ENCODE assay signal across 20 mouse cellular contexts in the genomic region with DNA sequence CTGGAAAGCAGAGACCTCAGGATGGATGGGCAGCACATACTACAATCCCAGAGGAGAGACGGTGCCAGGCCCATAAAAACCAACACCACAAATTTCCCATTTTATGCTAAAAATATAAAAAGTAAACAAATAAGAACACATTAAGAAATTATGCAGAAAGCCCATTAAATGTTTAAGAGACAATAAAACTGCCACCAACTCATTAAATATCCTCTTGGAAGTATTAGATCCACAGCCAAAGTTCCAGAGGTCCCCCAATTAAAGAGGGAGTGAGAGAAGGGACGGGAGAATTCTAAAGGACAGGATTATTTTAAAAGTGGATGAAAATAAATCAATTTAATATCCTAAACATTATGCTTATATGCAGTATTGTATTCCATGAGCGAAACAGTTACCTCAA. TPM values are rescaled to one million over a fixed set of nuclear protein-coding genes. Genes with fewer than 3 reads are reported as not detected.
"Had no signal": no experiment of that assay in that cellular context is flagged by ENCODE, and none has a peak within 500 bp of the region (broad histone marks: within the 10 kb centered on the region; RNA-seq: fewer than 3 reads in every experiment).

No protein-coding gene starts in this region.

- H3K9ac ChIP-seq: limb, embryonic 13.5 days; liver, embryonic 12.5 days; liver, embryonic 15.5 days; midbrain, embryonic 12.5 days; midbrain, embryonic 15.5 days; neural tube, embryonic 12.5 days; neural tube, embryonic 15.5 days; stomach, embryonic 15.5 days had no signal

- H3K27me3 ChIP-seq: liver, embryonic 12.5 days; liver, embryonic 15.5 days; midbrain, embryonic 12.5 days; midbrain, embryonic 15.5 days; neural tube, embryonic 12.5 days; neural tube, embryonic 15.5 days; stomach, embryonic 15.5 days had no signal

- H3K27ac ChIP-seq: layer of hippocampus, adult 2 months; limb, embryonic 10.5 days; limb, embryonic 13.5 days; liver, embryonic 12.5 days; liver, embryonic 15.5 days; macrophage; midbrain, embryonic 12.5 days; midbrain, embryonic 15.5 days; neural tube, embryonic 12.5 days; neural tube, embryonic 15.5 days; stomach, embryonic 15.5 days had no signal

- H3K9me3 ChIP-seq: limb, embryonic 10.5 days; limb, embryonic 13.5 days; liver, embryonic 12.5 days; liver, embryonic 15.5 days; midbrain, embryonic 12.5 days; midbrain, embryonic 15.5 days; neural tube, embryonic 12.5 days; neural tube, embryonic 15.5 days; stomach, embryonic 15.5 days had no signal

- ATAC-seq: inflammation-experienced regulatory T-cells, adult 6 months; intestine, embryonic 16.5 days; liver, embryonic 12.5 days; midbrain, embryonic 15.5 days had no signal

- H3K36me3 ChIP-seq: limb, embryonic 10.5 days; limb, embryonic 13.5 days; liver, embryonic 12.5 days; liver, embryonic 15.5 days; midbrain, embryonic 12.5 days; midbrain, embryonic 15.5 days; neural tube, embryonic 12.5 days; neural tube, embryonic 15.5 days; stomach, embryonic 15.5 days had no signal

- H3K4me2 ChIP-seq: limb, embryonic 13.5 days; liver, embryonic 12.5 days; liver, embryonic 15.5 days; midbrain, embryonic 12.5 days; midbrain, embryonic 15.5 days; neural tube, embryonic 12.5 days; neural tube, embryonic 15.5 days; stomach, embryonic 15.5 days had no signal

- H3K4me1 ChIP-seq: liver, embryonic 12.5 days; liver, embryonic 15.5 days; midbrain, embryonic 15.5 days; neural tube, embryonic 12.5 days; neural tube, embryonic 15.5 days; stomach, embryonic 15.5 days had no signal

- DNase-seq: layer of hippocampus, adult 9-11 months; liver; lung, adult 18-20 months; right cerebral cortex, adult 18-20 months; right cerebral cortex, postnatal 14 days; right cerebral cortex, postnatal 4 days; thymus, postnatal 25 days had no signal

- H3K4me3 ChIP-seq: layer of hippocampus, adult 2 months; limb, embryonic 10.5 days; limb, embryonic 13.5 days; liver, embryonic 12.5 days; liver, embryonic 15.5 days; midbrain, embryonic 12.5 days; midbrain, embryonic 15.5 days; neural tube, embryonic 12.5 days; neural tube, embryonic 15.5 days; stomach, embryonic 15.5 days had no signal

RNA-seq across cellular contexts. Expression of gene Bmpr1b, which starts 43.0 kb away (rescaled TPM):
- polyA plus RNA-seq: inflammation-experienced regulatory T-cells, adult 6 months; macrophage had no signal
